Mouse (Mus musculus) intestine, embryonic 15.5 days (tissue): ENCODE measurements around the gene Tcta. TPM values are rescaled to one million over a fixed set of nuclear protein-coding genes. Genes with fewer than 3 reads are reported as not detected.

Experiments
- ATAC-seq: fragments of 200-750 bp; cut with Nextera tagmentation; 2 replicates; pipeline ENCODE4 v1.8.0; 2017; ENCODE audit warnings: moderate TSS enrichment, moderate library complexity
- H3K27ac ChIP-seq: fragments of 300-500 bp; sonication (generic); 2 replicates; pipeline ENCODE4 v1.5.1; 2015; ENCODE audit warnings: mild to moderate bottlenecking, inconsistent platforms
- H3K27me3 ChIP-seq: fragments of 300-500 bp; sonication (generic); replicated peaks from 2 replicates; pipeline ENCODE4 v1.6.1; 2015; ENCODE audit warnings: inconsistent platforms
- H3K36me3 ChIP-seq: fragments of 300-500 bp; sonication (generic); 2 replicates; pipeline ENCODE4 v1.6.1; 2015; ENCODE audit warnings: inconsistent platforms
- H3K4me1 ChIP-seq: fragments of 300-500 bp; sonication (generic); replicated peaks from 2 replicates; pipeline ENCODE4 v1.6.1; 2015; ENCODE audit warnings: inconsistent platforms
- H3K4me2 ChIP-seq: fragments of 300-500 bp; sonication (generic); replicated peaks from 2 replicates; pipeline ENCODE4 v1.6.1; 2015; ENCODE audit warnings: mild to moderate bottlenecking, inconsistent platforms
- H3K4me3 ChIP-seq: fragments of 300-500 bp; sonication (generic); replicated peaks from 2 replicates; pipeline ENCODE4 v1.5.1; 2015; ENCODE audit warnings: inconsistent platforms
- H3K9ac ChIP-seq: fragments of 300-500 bp; sonication (generic); 2 replicates; pipeline ENCODE4 v1.6.1; 2015; ENCODE audit warnings: inconsistent platforms
- H3K9me3 ChIP-seq: fragments of 300-500 bp; sonication (generic); 2 replicates; pipeline ENCODE4 v1.6.1; 2016; ENCODE audit warnings: inconsistent platforms
- WGBS: fragments of 180-500 bp; shearing (Covaris S2); methylation state at CpG from one replicate; pipeline ENCODE4 v1.1.7; 2015; 5-methylcytosine and 5-hydroxymethylcytosine counted together
- polyA plus RNA-seq: library from polyadenylated mRNA; unstranded; fragments of >200 nt; fragmentation: Nextera tagmentation; extraction: Ambion mirVana; gene quantifications from 2 replicates; pipeline ENCODE4 v1.2.1, GENCODE M21; 2015

Tcta gene
- polyA plus RNA-seq, 1 experiment from 2014 or later: 34.1 TPM

DNA sequence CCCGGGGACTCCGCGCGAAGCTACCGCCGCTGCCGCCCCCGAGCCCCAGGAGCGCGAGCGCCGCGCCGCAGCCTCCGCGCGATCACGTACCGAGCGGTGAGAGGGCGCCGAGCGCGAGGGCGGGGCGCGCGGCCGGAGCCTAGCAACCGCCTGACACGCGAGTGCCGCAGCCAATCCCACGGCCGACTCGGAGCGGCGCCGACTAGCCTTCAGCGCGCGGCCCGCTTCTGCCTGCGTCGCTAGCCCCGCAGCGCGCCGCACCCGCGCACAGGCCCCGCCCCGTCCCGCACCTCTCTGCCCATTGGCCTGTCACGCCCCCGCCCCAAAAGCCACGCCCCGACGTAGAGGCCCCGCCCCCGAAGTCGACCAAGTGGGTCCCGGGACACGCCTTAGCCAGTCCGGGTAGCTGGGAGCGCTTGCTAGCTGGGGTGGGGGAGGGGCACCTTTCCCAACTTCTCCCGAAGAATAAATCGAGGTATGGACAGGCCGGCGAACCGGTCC lies 42.2 kb downstream of the Tcta start, which contains the start of gene Dag1:
TSS of gene Dag1 (minus strand) at position 269 of the 501 bp plus-strand sequence.
- no peaks in the 10 kb centered on the region for H3K27me3 ChIP-seq
- peak within 1 kb of the TSS; percentile 84 for H3K9ac ChIP-seq
- H3K4me1 ChIP-seq: peaks cover 25% of the 10 kb centered on the region
- no peaks in the 10 kb centered on the region for H3K9me3 ChIP-seq
- 0% methylated on average over 64 of the region's 71 CpGs for WGBS
- peak within 1 kb of the TSS; percentile 93 for H3K27ac ChIP-seq
- H3K4me2 ChIP-seq: peak within 1 kb of the TSS; percentile 82
- peak within 1 kb of the TSS; percentile 95 for H3K4me3 ChIP-seq
- ATAC-seq: peak; percentile 97
- no peaks in the 10 kb centered on the region for H3K36me3 ChIP-seq

- Histone ChIP-seq H3K4me2 (peak overlapping the region; percentile 82), H3K4me3 (peak overlapping the region; percentile 95), H3K9me3 (no peaks in the 10 kb centered on the region), H3K9ac (peak overlapping the region; percentile 84), H3K27me3 (no peaks in the 10 kb centered on the region), H3K36me3 (no peaks in the 10 kb centered on the region), H3K4me1 (peaks cover 25% of the 10 kb centered on the region), H3K27ac (peak overlapping the region; percentile 93)
- under 1% methylated on average over 61 of the region's 62 CpGs for WGBS
- peak; percentile 64 for ATAC-seq
These were observed 42.8 kb downstream of the Tcta start for GRCm38 (mm10) chr9:108263131-108263681.

DNA sequence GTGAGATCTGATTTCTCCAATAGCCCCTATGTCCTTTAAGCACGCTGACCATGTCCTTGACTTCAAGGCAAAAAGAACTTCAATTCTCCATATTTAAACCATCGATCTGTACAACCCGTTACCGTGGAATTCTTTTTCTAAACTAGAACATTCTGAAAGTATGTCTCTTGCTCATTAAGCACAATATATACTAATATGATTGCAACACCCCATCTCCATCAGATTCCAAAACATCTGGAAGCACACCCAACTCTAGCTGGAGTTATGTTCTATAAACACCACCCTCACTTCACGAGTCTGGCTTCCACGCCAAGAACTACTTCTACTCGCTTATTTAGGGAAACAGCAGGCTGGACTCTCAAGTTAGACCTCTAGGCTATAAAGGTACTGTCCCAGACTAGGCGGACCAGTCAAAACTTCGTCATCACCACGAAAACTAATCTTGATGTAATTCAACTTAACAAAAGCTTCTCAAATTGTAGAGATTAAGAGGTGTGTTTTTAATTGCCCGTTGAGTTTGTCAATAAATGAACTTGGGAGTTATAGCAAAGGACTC lies 43.4 kb downstream of the Tcta start:
- Histone ChIP-seq H3K4me1 (peaks cover 25% of the 10 kb centered on the region), H3K27ac (peak overlapping the region; percentile 93), H3K4me3 (peak overlapping the region; percentile 95), H3K9me3 (no peaks in the 10 kb centered on the region), H3K4me2 (peak overlapping the region; percentile 82), H3K36me3 (no peaks in the 10 kb centered on the region), H3K9ac (peak overlapping the region; percentile 84), H3K27me3 (no peaks in the 10 kb centered on the region)
- WGBS: 31% methylated on average over 11 of the region's 11 CpGs
- no peak for ATAC-seq

DNA sequence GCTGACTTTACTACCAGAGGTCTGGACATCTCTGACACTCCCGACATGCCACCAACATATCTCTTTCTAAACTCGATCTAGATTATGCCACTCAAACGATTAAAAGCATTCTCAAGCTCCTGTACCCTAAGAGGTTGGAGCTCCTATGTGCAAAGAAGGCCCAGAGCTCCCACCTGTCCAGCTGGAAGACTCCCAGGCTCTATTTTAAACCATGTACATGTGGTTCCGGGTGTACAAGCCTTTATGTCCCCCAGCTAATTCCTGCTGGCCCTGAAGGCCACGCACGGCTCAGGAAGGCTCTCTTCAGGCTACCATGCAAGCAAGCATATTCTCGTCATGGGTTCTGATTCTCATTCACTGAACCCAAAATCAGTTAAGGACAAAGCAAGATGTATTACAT lies 44.1 kb downstream of the Tcta start:
- peak overlapping the region; percentile 17; the same call in 1 of the 2 replicates for H3K9ac ChIP-seq
- 59% methylated on average over 7 of the region's 7 CpGs for WGBS

GRCm38 (mm10) chr9:108260526-108260925 lies 45.4 kb downstream of the Tcta start:
- Histone ChIP-seq H3K4me2 (no peak overlapping the region), H3K4me3 (no peak overlapping the region), H3K9ac (no peak overlapping the region), H3K9me3 (no peaks in the 10 kb centered on the region), H3K27ac (no peak overlapping the region), H3K4me1 (peaks cover 25% of the 10 kb centered on the region), H3K36me3 (no peaks in the 10 kb centered on the region), H3K27me3 (no peaks in the 10 kb centered on the region)
- WGBS: 77% methylated on average over 4 of the region's 4 CpGs
- ATAC-seq: no peak

More for the DNA sequence above, 44.1 kb downstream of the Tcta start:
- H3K27ac ChIP-seq: no peak overlapping the region
- peak overlapping the region; percentile 82 for H3K4me2 ChIP-seq
- H3K36me3 ChIP-seq: no peaks in the 10 kb centered on the region
- no peaks in the 10 kb centered on the region for H3K27me3 ChIP-seq
- no peak for ATAC-seq
- H3K9me3 ChIP-seq: no peaks in the 10 kb centered on the region
- peaks cover 25% of the 10 kb centered on the region for H3K4me1 ChIP-seq
- peak overlapping the region; percentile 95 for H3K4me3 ChIP-seq

Other genes starting within 250 kb of the Tcta start
- gene Mst1, start 225.7 kb downstream of the Tcta start, polyA plus RNA-seq: 0.98 and 2.2 TPM in 2 replicates
- gene Rnf123, start 222.8 kb downstream of the Tcta start, polyA plus RNA-seq: 18.6 and 23.7 TPM in 2 replicates
- gene Apeh, start 211.6 kb downstream of the Tcta start, polyA plus RNA-seq: 76.5 and 96.8 TPM in 2 replicates
- 4.7 and 4.9 TPM in 2 replicates for gene Bsn, start 115.8 kb downstream of the Tcta start, polyA plus RNA-seq
- 72.9 and 75.1 TPM in 2 replicates for gene Dag1, start 42.2 kb downstream of the Tcta start, polyA plus RNA-seq
- 28.9 and 29.5 TPM in 2 replicates for gene Nicn1, start 15.7 kb downstream of the Tcta start, polyA plus RNA-seq
- 20.9 and 23.2 TPM in 2 replicates for gene Amt, start 9.3 kb downstream of the Tcta start, polyA plus RNA-seq
- 422 and 453 TPM in 2 replicates for gene Rhoa, start within 50 bp of the Tcta start, polyA plus RNA-seq
- gene Gpx1, start 32.7 kb upstream of the Tcta start, polyA plus RNA-seq: 1,041 and 1,081 TPM in 2 replicates
- 82.5 and 89.1 TPM in 2 replicates for gene Usp4, start 41.7 kb upstream of the Tcta start, polyA plus RNA-seq
- 0.30 and 0.88 TPM in 2 replicates for gene 1700102P08Rik, start 86.6 kb upstream of the Tcta start, polyA plus RNA-seq
- 1.5 and 1.6 TPM in 2 replicates for gene Ccdc36, start 122.3 kb upstream of the Tcta start, polyA plus RNA-seq
- gene BC048562, start 130.3 kb upstream of the Tcta start, polyA plus RNA-seq: not detected in 2 replicates
- gene Ccdc71, start 154.4 kb upstream of the Tcta start, polyA plus RNA-seq: 51.2 and 53.9 TPM in 2 replicates
- 48.7 and 54.2 TPM in 2 replicates for gene Klhdc8b, start 155.4 kb upstream of the Tcta start, polyA plus RNA-seq
- gene Lamb2, start 173.6 kb upstream of the Tcta start, polyA plus RNA-seq: 29.5 and 35.0 TPM in 2 replicates
- 49.5 and 52.4 TPM in 2 replicates for gene Usp19, start 184.4 kb upstream of the Tcta start, polyA plus RNA-seq
- gene Qars, start 201.5 kb upstream of the Tcta start, polyA plus RNA-seq: 105 and 106 TPM in 2 replicates
- gene Qrich1, start 210.6 kb upstream of the Tcta start, polyA plus RNA-seq: 93.1 and 102 TPM in 2 replicates